ENCODE assay signal across 15 mouse cellular contexts in the genomic region with DNA sequence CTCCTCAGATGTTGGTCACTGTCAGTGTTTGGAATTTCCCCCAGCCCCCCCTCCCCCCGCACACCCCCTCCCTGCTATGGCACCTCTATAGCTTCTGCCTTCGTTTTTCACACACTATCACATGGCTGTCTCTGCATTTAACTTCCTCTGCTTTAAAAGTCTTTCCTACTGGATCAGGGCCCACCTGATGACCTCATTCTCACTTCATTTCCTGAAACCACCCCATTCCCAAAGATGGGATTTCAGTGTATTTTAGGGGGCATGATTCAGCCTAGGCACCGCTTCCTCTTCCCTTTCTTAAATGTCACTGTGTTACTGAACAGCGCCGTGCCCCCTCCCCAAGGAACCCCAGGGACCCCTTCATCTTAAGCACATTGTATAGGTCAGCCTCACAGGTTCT.
"Had no signal": no experiment of that assay in that cellular context is flagged by ENCODE, and none has a peak within 500 bp of the region (broad histone marks: within the 10 kb centered on the region; RNA-seq: fewer than 3 reads in every experiment).

No protein-coding gene starts in this region.

- H3K4me3 ChIP-seq: midbrain, embryonic 10.5 days; midbrain, embryonic 12.5 days; myocyte; neural tube, embryonic 13.5 days; neural tube, embryonic 15.5 days had no signal

- H3K27ac ChIP-seq: midbrain, embryonic 10.5 days; midbrain, embryonic 12.5 days; neural tube, embryonic 13.5 days had no signal

- DNase-seq: lung, adult 18-20 months; lung, embryonic 14.5 days; lung, postnatal 10 days; lung, postnatal 4 days; midbrain, embryonic 14.5 days; retina, postnatal 1 day; spleen, adult 18-20 months; thymus, adult 18-20 months; thymus, postnatal 14 days; thymus, postnatal 36 days had no signal
